Mouse (Mus musculus) kidney, adult 2 months (tissue): Measurements from ENCODE around the gene Mss51.

Experiments
- CTCF ChIP-seq: fragments of 200-500 bp; conservative IDR thresholded peaks from 2 replicates; pipeline ENCODE4 v1.5.1; 2011; ENCODE audit warnings: low read depth, mild to moderate bottlenecking, control low read depth, low read length, moderate library complexity, mixed read lengths; ENCODE audit not compliant: insufficient read depth, insufficient read length
- POLR2A ChIP-seq: fragments of 200-500 bp; IDR thresholded peaks from one replicate; pipeline ENCODE4 v1.6.1; 2011; ENCODE audit warnings: low read depth, low read length, control low read depth

GRCm38 (mm10) chr14:20508424-20508823 is 11.7 kb upstream of the Mss51 start:
- TF ChIP-seq CTCF: no peak
- TF ChIP-seq POLR2A: no peak
